In the genomic region with DNA sequence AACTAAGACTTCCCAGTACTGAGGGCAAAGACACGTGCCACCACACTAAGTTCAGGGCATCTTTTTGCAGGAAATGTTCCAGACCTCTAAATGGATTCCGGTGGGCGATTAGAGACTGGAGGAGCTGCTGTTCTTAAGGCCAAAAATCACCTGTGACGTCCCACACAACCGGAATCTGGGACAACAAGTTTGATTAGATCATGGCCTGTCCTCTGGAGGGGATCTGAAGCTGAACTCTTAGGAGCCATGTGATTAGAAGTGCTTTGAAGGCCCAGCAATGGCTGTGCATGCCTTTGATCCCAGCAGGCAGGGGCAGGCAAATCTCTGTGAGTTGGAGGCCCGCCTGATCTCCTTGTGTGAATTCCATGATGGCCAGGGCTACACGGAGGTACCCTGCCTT, we compare ENCODE assay signal across 15 mouse cellular contexts. TPM values are rescaled to one million over a fixed set of nuclear protein-coding genes. Genes with fewer than 3 reads are reported as not detected.
DNase-seq lines count a peak whose midpoint lies in the region; ATAC-seq lines count a peak whose summit lies in the region.
"Had no signal": no experiment of that assay in that cellular context is flagged by ENCODE, and none has a peak within 500 bp of the region (broad histone marks: within the 10 kb centered on the region; RNA-seq: fewer than 3 reads in every experiment).

No protein-coding gene starts in this region.

- no peaks in the 10 kb centered on the region for H3K27me3 ChIP-seq in embryonic facial prominence, embryonic 12.5 days
- no peaks in the 10 kb centered on the region for H3K27me3 ChIP-seq in embryonic facial prominence, embryonic 10.5 days (replicated peaks; ENCODE audit: low read depth, poor library complexity, severe bottlenecking)
- H3K27me3 ChIP-seq in heart, embryonic 13.5 days (replicated peaks), result no peaks in the 10 kb centered on the region
- no peaks in the 10 kb centered on the region for H3K27me3 ChIP-seq in limb, embryonic 12.5 days
- H3K27me3 ChIP-seq in limb, embryonic 10.5 days (ENCODE audit: low read depth, poor library complexity, severe bottlenecking), result no peaks in the 10 kb centered on the region
- H3K27me3 ChIP-seq in limb, embryonic 13.5 days, result no peaks in the 10 kb centered on the region
- H3K27me3 ChIP-seq: liver, embryonic 15.5 days; neural tube, embryonic 13.5 days had no signal

- no peak for DNase-seq in embryonic facial prominence, embryonic 10.5 days (ENCODE audit: low spot score)
- no peak for DNase-seq in heart, adult 18-20 months
- DNase-seq in limb, embryonic 10.5 days (ENCODE audit: low spot score), result no peak
- DNase-seq in testis, postnatal 14 days (ENCODE audit: low spot score), result no peak
- DNase-seq: adrenal gland, adult 8-10 months; cerebellum, adult 11 months; thymus, postnatal 14 days had no signal

- no peak overlapping the region for H3K4me2 ChIP-seq in embryonic facial prominence, embryonic 12.5 days (replicated peaks)
- no peak overlapping the region for H3K4me2 ChIP-seq in heart, embryonic 13.5 days
- H3K4me2 ChIP-seq in limb, embryonic 12.5 days, result no peak overlapping the region
- H3K4me2 ChIP-seq in limb, embryonic 13.5 days (replicated peaks), result no peak overlapping the region
- H3K4me2 ChIP-seq: liver, embryonic 15.5 days; neural tube, embryonic 13.5 days had no signal

- peaks cover 32% of the 10 kb centered on the region for H3K36me3 ChIP-seq in embryonic facial prominence, embryonic 12.5 days
- peaks cover 54% of the 10 kb centered on the region for H3K36me3 ChIP-seq in embryonic facial prominence, embryonic 10.5 days (replicated peaks)
- peaks cover 52% of the 10 kb centered on the region for H3K36me3 ChIP-seq in heart, embryonic 13.5 days
- peaks cover 47% of the 10 kb centered on the region for H3K36me3 ChIP-seq in limb, embryonic 12.5 days
- peaks cover 54% of the 10 kb centered on the region for H3K36me3 ChIP-seq in limb, embryonic 10.5 days
- H3K36me3 ChIP-seq in limb, embryonic 13.5 days, result peaks cover 45% of the 10 kb centered on the region

- no peaks in the 10 kb centered on the region for H3K9me3 ChIP-seq in embryonic facial prominence, embryonic 12.5 days
- H3K9me3 ChIP-seq in embryonic facial prominence, embryonic 10.5 days, result no peaks in the 10 kb centered on the region
- no peaks in the 10 kb centered on the region for H3K9me3 ChIP-seq in heart, embryonic 13.5 days
- no peaks in the 10 kb centered on the region for H3K9me3 ChIP-seq in limb, embryonic 12.5 days
- no peaks in the 10 kb centered on the region for H3K9me3 ChIP-seq in limb, embryonic 10.5 days (replicated peaks)
- H3K9me3 ChIP-seq in limb, embryonic 13.5 days, result no peaks in the 10 kb centered on the region
- H3K9me3 ChIP-seq: liver, embryonic 15.5 days; neural tube, embryonic 13.5 days had no signal

- H3K9ac ChIP-seq in embryonic facial prominence, embryonic 12.5 days, result no peak overlapping the region
- H3K9ac ChIP-seq in heart, embryonic 13.5 days, result peak overlapping the region; percentile 8; the same call in 1 of the 2 replicates
- H3K9ac ChIP-seq in limb, embryonic 12.5 days (replicated peaks), result no peak overlapping the region
- H3K9ac ChIP-seq in limb, embryonic 13.5 days, result no peak overlapping the region
- H3K9ac ChIP-seq: liver, embryonic 15.5 days had no signal

- 62% methylated on average over 7 of the region's 7 CpGs for WGBS in embryonic facial prominence, embryonic 12.5 days
- 71% methylated on average over 7 of the region's 7 CpGs for WGBS in embryonic facial prominence, embryonic 10.5 days
- WGBS in heart, embryonic 13.5 days, result 56% methylated on average over 7 of the region's 7 CpGs
- WGBS in limb, embryonic 12.5 days, result 63% methylated on average over 7 of the region's 7 CpGs
- 61% methylated on average over 7 of the region's 7 CpGs for WGBS in limb, embryonic 10.5 days
- 59% methylated on average over 7 of the region's 7 CpGs for WGBS in limb, embryonic 13.5 days

- ATAC-seq in embryonic facial prominence, embryonic 12.5 days (ENCODE audit: insufficient number of reproducible peaks, insufficient read depth, low FRiP score, low TSS enrichment), result no peak
- ATAC-seq in heart, embryonic 13.5 days (ENCODE audit: extremely low read depth, insufficient number of reproducible peaks, low FRiP score, low TSS enrichment), result no peak
- ATAC-seq in limb, embryonic 12.5 days (ENCODE audit: insufficient number of reproducible peaks, insufficient read depth, low FRiP score, low TSS enrichment, low read depth), result no peak
- no peak for ATAC-seq in limb, embryonic 13.5 days (ENCODE audit: low FRiP score, low read depth)
- ATAC-seq: forebrain, embryonic 14.5 days; hindbrain, postnatal 0 days had no signal

- no peak overlapping the region for H3K4me3 ChIP-seq in embryonic facial prominence, embryonic 12.5 days
- H3K4me3 ChIP-seq in embryonic facial prominence, embryonic 10.5 days, result no peak overlapping the region
- no peak overlapping the region for H3K4me3 ChIP-seq in heart, embryonic 13.5 days
- no peak overlapping the region for H3K4me3 ChIP-seq in limb, embryonic 12.5 days (replicated peaks)
- no peak overlapping the region for H3K4me3 ChIP-seq in limb, embryonic 10.5 days
- H3K4me3 ChIP-seq in limb, embryonic 13.5 days, result no peak overlapping the region
- H3K4me3 ChIP-seq: liver, embryonic 15.5 days; neural tube, embryonic 13.5 days had no signal

- peak overlapping the region; percentile 57; the same call in 1 of the 2 replicates for H3K27ac ChIP-seq in embryonic facial prominence, embryonic 12.5 days
- H3K27ac ChIP-seq in embryonic facial prominence, embryonic 10.5 days (replicated peaks), result no peak overlapping the region
- H3K27ac ChIP-seq in heart, embryonic 13.5 days (replicated peaks), result peak overlapping the region; percentile 70
- H3K27ac ChIP-seq in limb, embryonic 12.5 days, result peak overlapping the region; percentile 8
- no peak overlapping the region for H3K27ac ChIP-seq in limb, embryonic 10.5 days
- peak overlapping the region; percentile 40; the same call in 1 of the 2 replicates for H3K27ac ChIP-seq in limb, embryonic 13.5 days
- H3K27ac ChIP-seq: hindbrain, postnatal 0 days had no signal

- peaks cover 24% of the 10 kb centered on the region for H3K4me1 ChIP-seq in embryonic facial prominence, embryonic 12.5 days
- H3K4me1 ChIP-seq in embryonic facial prominence, embryonic 10.5 days, result peaks cover 44% of the 10 kb centered on the region
- peaks cover 70% of the 10 kb centered on the region for H3K4me1 ChIP-seq in heart, embryonic 13.5 days
- peaks cover 43% of the 10 kb centered on the region for H3K4me1 ChIP-seq in limb, embryonic 12.5 days (replicated peaks)
- peaks cover 47% of the 10 kb centered on the region for H3K4me1 ChIP-seq in limb, embryonic 10.5 days
- H3K4me1 ChIP-seq in limb, embryonic 13.5 days, result peaks cover 44% of the 10 kb centered on the region

RNA-seq across cellular contexts. Expression of a gene that starts 3.0 kb away (rescaled TPM):
- 15.9 and 17.4 TPM in 2 replicates for polyA plus RNA-seq in embryonic facial prominence, embryonic 12.5 days (2016; fragmentation: Nextera tagmentation; extraction: Ambion mirVana)
- polyA plus RNA-seq in embryonic facial prominence, embryonic 10.5 days (2016; fragmentation: Nextera tagmentation; extraction: Ambion mirVana), result 10.6 and 10.7 TPM in 2 replicates
- polyA plus RNA-seq in heart, embryonic 13.5 days (2015; fragmentation: Nextera tagmentation; extraction: Ambion mirVana), result 7.8 and 8.2 TPM in 2 replicates
- total RNA-seq in heart, adult 18-20 months (2021), result 10 to 100 TPM; 61.4 to 68.5 TPM
- polyA plus RNA-seq in limb, embryonic 12.5 days (2016; fragmentation: Nextera tagmentation; extraction: Ambion mirVana), result 16.9 and 19.4 TPM in 2 replicates
- polyA plus RNA-seq in limb, embryonic 10.5 days (2016; fragmentation: Nextera tagmentation; extraction: Ambion mirVana), result 11.7 and 12.0 TPM in 2 replicates
- 11.9 and 13.0 TPM in 2 replicates for polyA plus RNA-seq in limb, embryonic 13.5 days (2015; fragmentation: Nextera tagmentation; extraction: Ambion mirVana)

RNA-seq across cellular contexts. Expression of a gene that starts 9.9 kb away (rescaled TPM):
- polyA plus RNA-seq in embryonic facial prominence, embryonic 12.5 days (2016; fragmentation: Nextera tagmentation; extraction: Ambion mirVana), result 20.0 and 20.8 TPM in 2 replicates
- 10.9 and 11.5 TPM in 2 replicates for polyA plus RNA-seq in embryonic facial prominence, embryonic 10.5 days (2016; fragmentation: Nextera tagmentation; extraction: Ambion mirVana)
- 11.2 and 14.3 TPM in 2 replicates for polyA plus RNA-seq in heart, embryonic 13.5 days (2015; fragmentation: Nextera tagmentation; extraction: Ambion mirVana)
- total RNA-seq in heart, adult 18-20 months (2021), result 10 to 100 TPM; 15.8 to 16.9 TPM
- 22.3 and 24.3 TPM in 2 replicates for polyA plus RNA-seq in limb, embryonic 12.5 days (2016; fragmentation: Nextera tagmentation; extraction: Ambion mirVana)
- polyA plus RNA-seq in limb, embryonic 10.5 days (2016; fragmentation: Nextera tagmentation; extraction: Ambion mirVana), result 14.2 and 16.6 TPM in 2 replicates
- polyA plus RNA-seq in limb, embryonic 13.5 days (2015; fragmentation: Nextera tagmentation; extraction: Ambion mirVana), result 25.6 and 26.6 TPM in 2 replicates

RNA-seq across cellular contexts. Expression of a gene that starts 19.4 kb away (rescaled TPM):
- 2.9 and 3.0 TPM in 2 replicates for polyA plus RNA-seq in embryonic facial prominence, embryonic 12.5 days (2016; fragmentation: Nextera tagmentation; extraction: Ambion mirVana)
- polyA plus RNA-seq in embryonic facial prominence, embryonic 10.5 days (2016; fragmentation: Nextera tagmentation; extraction: Ambion mirVana), result 2.7 and 3.3 TPM in 2 replicates
- 2.1 TPM in 2 replicates for polyA plus RNA-seq in heart, embryonic 13.5 days (2015; fragmentation: Nextera tagmentation; extraction: Ambion mirVana)
- total RNA-seq in heart, adult 18-20 months (2021), result 1 to 10 TPM; 6.3 to 7.4 TPM
- 3.1 and 3.4 TPM in 2 replicates for polyA plus RNA-seq in limb, embryonic 12.5 days (2016; fragmentation: Nextera tagmentation; extraction: Ambion mirVana)
- polyA plus RNA-seq in limb, embryonic 10.5 days (2016; fragmentation: Nextera tagmentation; extraction: Ambion mirVana), result 3.1 and 3.3 TPM in 2 replicates
- polyA plus RNA-seq in limb, embryonic 13.5 days (2015; fragmentation: Nextera tagmentation; extraction: Ambion mirVana), result 2.3 and 2.8 TPM in 2 replicates

RNA-seq across cellular contexts. Expression of a gene that starts 20.2 kb away (rescaled TPM):
- 13.7 and 14.9 TPM in 2 replicates for polyA plus RNA-seq in embryonic facial prominence, embryonic 12.5 days (2016; fragmentation: Nextera tagmentation; extraction: Ambion mirVana)
- polyA plus RNA-seq in embryonic facial prominence, embryonic 10.5 days (2016; fragmentation: Nextera tagmentation; extraction: Ambion mirVana), result 11.3 and 12.0 TPM in 2 replicates
- 5.3 and 6.6 TPM in 2 replicates for polyA plus RNA-seq in heart, embryonic 13.5 days (2015; fragmentation: Nextera tagmentation; extraction: Ambion mirVana)
- 10 to 100 TPM; 19.6 to 19.9 TPM for total RNA-seq in heart, adult 18-20 months (2021)
- 12.2 and 13.6 TPM in 2 replicates for polyA plus RNA-seq in limb, embryonic 12.5 days (2016; fragmentation: Nextera tagmentation; extraction: Ambion mirVana)
- polyA plus RNA-seq in limb, embryonic 10.5 days (2016; fragmentation: Nextera tagmentation; extraction: Ambion mirVana), result 10.5 and 11.5 TPM in 2 replicates
- 10.2 and 10.5 TPM in 2 replicates for polyA plus RNA-seq in limb, embryonic 13.5 days (2015; fragmentation: Nextera tagmentation; extraction: Ambion mirVana)

RNA-seq across cellular contexts. Expression of a gene that starts 26.9 kb away (rescaled TPM):
- polyA plus RNA-seq in embryonic facial prominence, embryonic 12.5 days (2016; fragmentation: Nextera tagmentation; extraction: Ambion mirVana), result 45.7 and 47.0 TPM in 2 replicates
- 17.1 and 21.4 TPM in 2 replicates for polyA plus RNA-seq in embryonic facial prominence, embryonic 10.5 days (2016; fragmentation: Nextera tagmentation; extraction: Ambion mirVana)
- 22.9 and 23.4 TPM in 2 replicates for polyA plus RNA-seq in heart, embryonic 13.5 days (2015; fragmentation: Nextera tagmentation; extraction: Ambion mirVana)
- 10 to 100 TPM; 45.1 to 63.1 TPM for total RNA-seq in heart, adult 18-20 months (2021)
- polyA plus RNA-seq in limb, embryonic 12.5 days (2016; fragmentation: Nextera tagmentation; extraction: Ambion mirVana), result 34.9 and 38.7 TPM in 2 replicates
- 21.4 and 25.2 TPM in 2 replicates for polyA plus RNA-seq in limb, embryonic 10.5 days (2016; fragmentation: Nextera tagmentation; extraction: Ambion mirVana)
- 40.9 and 43.6 TPM in 2 replicates for polyA plus RNA-seq in limb, embryonic 13.5 days (2015; fragmentation: Nextera tagmentation; extraction: Ambion mirVana)

Comparison
In these comparisons a context has a peak if more than half of its experiments do, and no peak if none do; other contexts are left out.
1. H3K27ac ChIP-seq: peak in embryonic facial prominence, embryonic 12.5 days (single experiment), heart, embryonic 13.5 days (single experiment), limb, embryonic 12.5 days (single experiment) and limb, embryonic 13.5 days (single experiment); none in embryonic facial prominence, embryonic 10.5 days (single experiment) and limb, embryonic 10.5 days (single experiment).